Mouse (Mus musculus) C2C12 (cell line): ENCODE measurements at regions not wholly inside any gene's neighbourhood (a gene's known extent, or its start where the extent isn't known, plus 50 kb on each side); places are given as distances from the start of the nearest gene placed in this dataset.

Source experiments
- H3K27me3 ChIP-seq: one replicate; pipeline ENCODE4 v1.6.1; 2011; ENCODE audit not compliant: control insufficient read depth, insufficient read depth, insufficient read length
- H3K36me3 ChIP-seq: one replicate; pipeline ENCODE4 v1.6.1; 2011; ENCODE audit not compliant: control insufficient read depth, insufficient read depth
- H3K4me3 ChIP-seq: one replicate; pipeline ENCODE4 v1.5.1; 2011; ENCODE audit warnings: mild to moderate bottlenecking, control low read depth; ENCODE audit not compliant: poor library complexity, insufficient read depth, severe bottlenecking
- H3K79me2 ChIP-seq: one replicate; pipeline ENCODE4 v1.6.1; 2011; ENCODE audit not compliant: control insufficient read depth, insufficient read depth
- H3K79me3 ChIP-seq: one replicate; pipeline ENCODE4 v1.6.1; 2011; ENCODE audit warnings: low read depth, control low read depth
- H3ac ChIP-seq: one replicate; pipeline ENCODE3; 2011; ENCODE audit warnings: low read depth; ENCODE audit not compliant: control insufficient read depth, insufficient read length
- CEBPB ChIP-seq: IDR thresholded peaks from one replicate; pipeline ENCODE4 v1.6.1; 2011; ENCODE audit warnings: low read depth, mild to moderate bottlenecking, control low read depth, moderate library complexity
- CTCF ChIP-seq: IDR thresholded peaks from one replicate; pipeline ENCODE4 v1.5.1; 2011; ENCODE audit not compliant: control insufficient read depth, insufficient read depth, insufficient read length
- FOSL1 ChIP-seq: IDR thresholded peaks from one replicate; pipeline ENCODE4 v1.8.0; 2011; ENCODE audit warnings: mild to moderate bottlenecking, low read length; ENCODE audit not compliant: poor library complexity, insufficient read depth, severe bottlenecking
- MAX ChIP-seq: IDR thresholded peaks from one replicate; pipeline ENCODE4 v1.6.1; 2011; ENCODE audit warnings: mild to moderate bottlenecking, control low read depth
- MYOD1 ChIP-seq: IDR thresholded peaks from one replicate; pipeline ENCODE4 v1.6.1; 2011; ENCODE audit warnings: low read depth; ENCODE audit not compliant: control insufficient read depth, insufficient read length
- MYOG ChIP-seq: IDR thresholded peaks from one replicate; pipeline ENCODE4 v1.6.1; 2011; ENCODE audit not compliant: control insufficient read depth, insufficient read length; ENCODE audit errors: extremely low read depth
- USF1 ChIP-seq: IDR thresholded peaks from one replicate; pipeline ENCODE4 v1.6.1; 2011; ENCODE audit warnings: low read depth, mild to moderate bottlenecking, control low read depth, moderate library complexity

- Histone ChIP-seq H3K27me3 (no peaks in the 10 kb centered on the region), H3ac (no peak overlapping the region), H3K4me3 (no peak overlapping the region), H3K79me3 (no peaks in the 10 kb centered on the region), H3K79me2 (no peaks in the 10 kb centered on the region), H3K36me3 (no peaks in the 10 kb centered on the region)
- TF ChIP-seq MAX (no peak), CTCF (no peak)
Observed at GRCm38 (mm10) chr17:89519413-89519812, 318.9 kb upstream of the Fshr start.

GRCm38 (mm10) chr17:89505288-89505687 is 304.8 kb upstream of the Fshr start:
- no peak for TF ChIP-seq CEBPB
- TF ChIP-seq USF1, result no peak
- no peak for TF ChIP-seq MYOD1
- no peak for TF ChIP-seq MYOG
- no peak for TF ChIP-seq FOSL1
- no peak for TF ChIP-seq CTCF
- no peak for TF ChIP-seq MAX
- no peaks in the 10 kb centered on the region for H3K36me3 ChIP-seq
- H3K79me3 ChIP-seq, result no peaks in the 10 kb centered on the region
- no peak overlapping the region for H3ac ChIP-seq
- no peaks in the 10 kb centered on the region for H3K79me2 ChIP-seq
- no peaks in the 10 kb centered on the region for H3K27me3 ChIP-seq
- H3K4me3 ChIP-seq, result no peak overlapping the region

- H3K4me3 ChIP-seq, result no peak overlapping the region
- H3K79me3 ChIP-seq, result no peaks in the 10 kb centered on the region
- no peaks in the 10 kb centered on the region for H3K36me3 ChIP-seq
- no peaks in the 10 kb centered on the region for H3K79me2 ChIP-seq
- no peak overlapping the region for H3ac ChIP-seq
- TF ChIP-seq MYOG (no peak), FOSL1 (no peak), MAX (no peak), CTCF (no peak), USF1 (no peak), MYOD1 (no peak), CEBPB (no peak)
- no peaks in the 10 kb centered on the region for H3K27me3 ChIP-seq
Observed at GRCm38 (mm10) chr17:89493547-89493946, 293.1 kb upstream of the Fshr start.

GRCm38 (mm10) chr17:89466486-89466885 is 266.0 kb upstream of the Fshr start:
- no peak for TF ChIP-seq CEBPB
- no peak for TF ChIP-seq MYOG
- TF ChIP-seq USF1, result no peak
- TF ChIP-seq CTCF, result no peak
- no peak for TF ChIP-seq MYOD1
- TF ChIP-seq FOSL1, result no peak
- TF ChIP-seq MAX, result no peak
- no peaks in the 10 kb centered on the region for H3K27me3 ChIP-seq
- H3K79me3 ChIP-seq, result no peaks in the 10 kb centered on the region
- H3ac ChIP-seq, result no peak overlapping the region
- no peak overlapping the region for H3K4me3 ChIP-seq
- no peaks in the 10 kb centered on the region for H3K36me3 ChIP-seq
- H3K79me2 ChIP-seq, result no peaks in the 10 kb centered on the region

GRCm38 (mm10) chr17:89465883-89466282 is 265.4 kb upstream of the Fshr start:
- no peak overlapping the region for H3K4me3 ChIP-seq
- no peaks in the 10 kb centered on the region for H3K79me3 ChIP-seq
- H3ac ChIP-seq, result no peak overlapping the region
- H3K27me3 ChIP-seq, result no peaks in the 10 kb centered on the region
- no peaks in the 10 kb centered on the region for H3K79me2 ChIP-seq
- no peaks in the 10 kb centered on the region for H3K36me3 ChIP-seq
- TF ChIP-seq USF1 (no peak), MYOG (no peak), CEBPB (no peak), MAX (no peak), MYOD1 (no peak), CTCF (no peak), FOSL1 (no peak)

GRCm38 (mm10) chr17:89460438-89460837 is 260.0 kb upstream of the Fshr start:
- no peak for TF ChIP-seq CEBPB
- no peaks in the 10 kb centered on the region for H3K79me3 ChIP-seq
- H3K79me2 ChIP-seq, result no peaks in the 10 kb centered on the region
- H3K27me3 ChIP-seq, result no peaks in the 10 kb centered on the region
- H3ac ChIP-seq, result no peak overlapping the region
- H3K4me3 ChIP-seq, result no peak overlapping the region
- H3K36me3 ChIP-seq, result no peaks in the 10 kb centered on the region

GRCm38 (mm10) chr17:89454301-89454700 is 253.8 kb upstream of the Fshr start:
- no peaks in the 10 kb centered on the region for H3K36me3 ChIP-seq
- no peaks in the 10 kb centered on the region for H3K79me2 ChIP-seq
- no peak overlapping the region for H3K4me3 ChIP-seq
- no peak overlapping the region for H3ac ChIP-seq
- no peaks in the 10 kb centered on the region for H3K79me3 ChIP-seq
- H3K27me3 ChIP-seq, result no peaks in the 10 kb centered on the region
- TF ChIP-seq MYOG (no peak), CEBPB (peak; percentile 70)
